Comparison of ENCODE assay signal across 8 mouse cellular contexts in genomic region chr6:47395465-47396337, GRCm38 (mm10). TPM values are rescaled to one million over a fixed set of nuclear protein-coding genes. Genes with fewer than 3 reads are reported as not detected.
DNase-seq lines count a peak whose midpoint lies in the region; TF ChIP-seq lines count a peak whose summit lies in the region.

No protein-coding gene starts in this region.

- intact Hi-C loops in left cerebral cortex, adult 2 months (cut with DNase I): no loop called here

- TF ChIP-seq CTCF in left cerebral cortex, adult 2 months (IDR thresholded peaks at IDR 0.05): peak; percentile 61
- peak; percentile 41; the same call in 1 of the 2 replicates for TF ChIP-seq CTCF in cerebellum, adult 2 months (IDR thresholded peaks at IDR 0.05; ENCODE audit: borderline replicate concordance, insufficient read depth, low read depth, low read length)

- H3K4me1 ChIP-seq in cerebellum, adult 2 months (ENCODE audit: control insufficient read depth, insufficient read depth, low read length): no peaks in the 10 kb centered on the region

- WGBS in cerebellum, adult 2 months: 36% methylated on average over 5 of the region's 5 CpGs

- H3K4me3 ChIP-seq in left cerebral cortex, adult 2 months: no peak overlapping the region
- H3K4me3 ChIP-seq in cerebellum, adult 2 months (replicated peaks; ENCODE audit: insufficient read depth, low read depth, low read length): no peak overlapping the region

- no peak for DNase-seq in left cerebral cortex, adult 2 months (ENCODE audit: extremely low spot score in 1 of 2, low spot score in 2 of 2)
- no peak for DNase-seq in left cerebral cortex, adult 11 months (ENCODE audit: low spot score)
- DNase-seq in MEL-GATA-1-ER (ENCODE audit: extremely low read depth, low read depth): peak; percentile 24
- peak; percentile 32 to 35 for DNase-seq in cerebellum, adult 2 months
- peak; percentile 42 for DNase-seq in heart, postnatal 4 days
- DNase-seq in lung, postnatal 14 days: peak; percentile 69
- peak; percentile 47 for DNase-seq in thymus, postnatal 14 days
- DNase-seq in right cerebral cortex, postnatal 10 days (ENCODE audit: low spot score in 2 of 2): no peak

- H3K27me3 ChIP-seq in cerebellum, adult 2 months (ENCODE audit: control insufficient read depth, insufficient read depth, low read length): no peaks in the 10 kb centered on the region

- TF ChIP-seq POLR2A in cerebellum, adult 2 months (IDR thresholded peaks at IDR 0.05; ENCODE audit: borderline replicate concordance, insufficient read depth, low read length): no peak

- no peak overlapping the region for H3K27ac ChIP-seq in left cerebral cortex, adult 2 months
- H3K27ac ChIP-seq in cerebellum, adult 2 months (ENCODE audit: insufficient read depth, low read length): no peak overlapping the region

RNA-seq across cellular contexts. Expression of gene Cul1, which starts 57.5 kb away (rescaled TPM):
- 100 to 1,000 TPM; 115 to 124 TPM for total RNA-seq in left cerebral cortex, adult 2 months (2021)
- polyA plus RNA-seq in cerebellum, adult 2 months (2012; rRNA removed): 111 and 112 TPM in 2 replicates
- 10 to 100 TPM; 89.4 to 94.8 TPM for total RNA-seq in heart, postnatal 4 days (2021)

Comparison
In these comparisons a context has a peak if more than half of its experiments do, and no peak if none do; other contexts are left out.
1. DNase-seq: peak in MEL-GATA-1-ER (single experiment), cerebellum, adult 2 months (2 of 2), heart, postnatal 4 days (single experiment), lung, postnatal 14 days (single experiment) and thymus, postnatal 14 days (single experiment); none in left cerebral cortex, adult 2 months (0 of 2), left cerebral cortex, adult 11 months (single experiment) and right cerebral cortex, postnatal 10 days (0 of 2).